Mouse (Mus musculus) thymus, postnatal 4 days (tissue): ENCODE results near the gene Isoc2b.
"Not testable (repeated sequence)": the region's sequence is repeated elsewhere in the genome, so short reads cannot be mapped to it uniquely, and the experiment has no call there.

Source experiments
- DNase-seq: peaks from one replicate; pipeline ENCODE4 v3.0.0; 2021

The Isoc2b gene

DNA sequence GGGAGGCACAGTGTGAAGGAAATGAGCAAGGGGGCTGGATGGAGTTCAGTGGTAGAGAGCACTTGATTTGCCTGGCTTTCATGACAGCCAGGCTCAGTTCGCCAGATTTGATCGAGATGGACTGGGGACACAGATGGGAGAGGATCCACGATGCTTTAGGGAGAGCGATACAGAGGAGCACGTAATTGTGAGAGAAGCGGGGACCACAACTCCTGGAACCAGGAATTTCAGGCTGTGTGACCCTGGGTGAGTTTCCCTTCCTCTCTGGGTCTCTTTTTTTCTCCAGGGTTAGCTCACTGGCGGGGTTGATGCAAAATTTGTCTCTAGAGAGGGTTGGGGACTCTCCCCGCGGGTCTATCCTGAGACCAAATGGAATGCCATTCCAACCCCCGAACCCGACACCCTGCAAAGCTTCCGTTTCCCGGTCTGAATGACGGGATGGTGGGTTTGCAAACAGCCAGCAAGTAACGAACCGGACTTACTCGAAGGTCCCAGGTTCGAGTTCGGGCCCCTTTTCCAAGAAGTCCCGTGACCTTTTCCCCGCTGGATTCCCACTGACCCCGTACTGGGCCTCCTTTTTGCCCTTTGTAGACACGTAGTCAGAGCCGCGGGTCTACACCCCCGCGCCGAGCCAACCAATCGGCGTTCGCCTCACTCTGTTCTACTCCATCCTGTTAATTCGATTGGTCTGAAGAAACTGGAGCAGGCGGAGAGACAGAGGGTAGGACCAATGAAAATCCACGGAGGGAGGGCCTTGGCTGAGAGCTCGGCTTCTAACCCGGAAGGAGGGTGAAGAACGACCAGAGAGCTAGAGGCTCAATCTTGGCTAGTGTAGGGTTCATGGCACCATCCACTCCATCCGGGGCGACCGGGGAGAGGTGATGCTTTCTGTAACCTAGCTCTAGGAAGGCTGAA, 4.2 kb downstream of the Isoc2b start:
- peak; percentile 93 for DNase-seq

DNA sequence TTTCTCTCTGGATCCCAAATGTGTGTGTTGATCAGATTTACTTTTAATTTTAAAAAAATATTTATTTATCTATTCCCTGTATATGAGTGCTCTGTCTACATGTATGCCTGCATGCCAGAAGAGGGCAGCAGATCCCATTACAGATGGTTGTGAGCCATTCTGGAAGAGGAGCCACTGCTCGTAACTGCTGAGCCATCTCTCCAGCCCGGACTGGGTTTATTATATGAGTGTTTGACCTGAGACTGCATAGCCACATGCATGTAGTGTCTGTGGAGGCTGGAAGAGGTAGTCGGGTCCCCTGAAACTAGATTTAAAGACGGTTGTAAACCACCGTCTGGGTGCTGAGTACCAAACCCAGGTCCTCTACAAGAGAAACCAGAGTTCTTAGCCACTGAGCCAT, 5.0 kb downstream of the Isoc2b start:
- peak; percentile 64 for DNase-seq

DNA sequence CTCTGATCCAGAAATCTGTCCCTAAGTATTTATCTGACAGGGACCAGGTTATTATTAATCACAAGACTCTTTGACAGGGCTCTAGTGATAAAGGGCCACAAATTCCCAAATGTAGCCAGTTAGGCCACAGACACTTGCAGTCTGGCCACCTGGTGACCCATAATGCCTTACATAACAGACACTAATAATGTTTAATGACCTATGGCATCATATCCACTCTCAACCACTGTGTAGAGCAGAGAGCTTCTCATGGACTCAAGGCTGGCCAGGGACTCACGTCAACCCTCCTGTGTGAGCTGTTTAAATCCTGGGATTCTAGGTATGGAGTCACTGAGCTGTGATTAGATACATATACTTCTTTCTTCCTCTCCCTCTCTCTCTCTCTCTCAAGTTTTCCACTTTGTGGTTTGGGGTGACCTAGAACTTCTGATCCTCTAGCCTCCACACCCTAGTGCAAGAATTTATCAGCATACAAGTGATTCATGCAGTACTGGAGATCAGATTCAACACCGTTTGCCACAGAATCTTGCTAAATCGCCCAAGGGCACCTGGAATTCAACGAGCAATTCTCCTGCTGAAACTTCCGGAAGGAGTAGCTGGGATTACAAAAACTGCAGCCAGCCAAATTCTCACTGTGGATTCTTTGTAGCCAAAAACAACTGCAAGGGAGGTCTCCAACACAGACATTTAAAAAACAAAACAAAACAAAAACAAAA, 5.8 kb downstream of the Isoc2b start:
- DNase-seq: no peak

DNA sequence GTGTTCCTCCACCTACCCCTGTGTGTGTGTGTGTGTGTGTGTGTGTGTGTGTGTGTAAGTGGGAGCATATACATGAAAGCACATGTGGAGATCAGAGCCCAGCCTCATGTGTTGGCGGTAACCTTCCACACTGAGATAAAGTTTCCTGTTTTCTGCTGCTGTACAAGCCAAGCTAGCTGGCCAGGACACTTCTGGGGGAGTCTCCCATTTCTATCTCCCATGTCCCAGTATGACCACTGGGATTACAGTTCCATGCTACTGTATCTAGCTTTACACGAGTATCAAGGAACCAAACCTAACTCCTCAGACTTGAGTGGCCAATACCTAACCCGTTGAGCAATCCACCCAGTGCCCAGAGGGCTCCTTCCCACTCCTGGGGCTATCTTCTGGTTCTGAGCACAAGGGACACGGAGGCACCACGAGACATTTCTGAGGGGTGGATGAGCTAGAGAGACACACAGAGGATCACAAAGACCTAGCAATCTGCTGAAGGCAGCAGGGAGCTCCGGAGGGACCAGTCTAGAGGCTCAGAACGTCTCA, 6.4 kb downstream of the Isoc2b start:
- no peak for DNase-seq

DNA sequence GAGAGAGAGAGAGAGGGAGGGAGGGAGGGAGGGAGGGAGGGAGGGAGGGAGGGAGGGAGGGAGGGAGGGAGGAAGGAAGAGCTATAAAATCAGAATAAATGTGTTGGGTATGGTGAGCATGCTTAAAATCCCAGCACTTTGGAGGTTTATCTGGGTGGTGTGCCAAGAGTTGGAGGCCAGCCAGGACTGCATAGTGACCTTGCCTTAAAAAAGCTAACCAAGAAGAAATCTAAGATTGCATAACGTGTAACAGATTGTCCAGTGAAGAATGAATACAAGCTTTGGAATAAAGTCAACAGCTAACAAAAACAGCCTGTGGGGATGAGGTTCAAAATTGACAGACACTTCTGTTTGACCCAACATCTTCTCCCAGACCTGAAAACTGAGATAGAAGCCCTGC, 7.0 kb downstream of the Isoc2b start:
- no peak for DNase-seq

DNA sequence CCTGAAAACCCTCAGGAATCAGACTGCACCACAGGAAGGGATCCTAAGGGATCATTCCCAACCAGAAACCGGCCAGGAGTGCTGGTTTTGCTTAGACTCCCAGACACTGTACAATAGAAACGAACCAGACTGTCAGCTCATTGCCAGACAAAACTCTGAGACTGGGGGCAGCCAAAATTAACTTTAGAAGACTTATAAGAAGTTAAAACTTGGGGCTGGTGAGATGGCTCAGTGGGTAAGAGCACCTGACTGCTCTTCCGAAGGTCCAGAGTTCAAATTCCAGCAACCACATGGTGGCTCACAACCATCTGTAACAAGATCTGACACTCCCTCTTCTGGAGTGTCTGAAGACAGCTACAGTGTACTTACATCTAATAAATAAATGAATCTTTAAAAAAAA, 9.1 kb downstream of the Isoc2b start:
- not testable (repeated sequence) for DNase-seq

DNA sequence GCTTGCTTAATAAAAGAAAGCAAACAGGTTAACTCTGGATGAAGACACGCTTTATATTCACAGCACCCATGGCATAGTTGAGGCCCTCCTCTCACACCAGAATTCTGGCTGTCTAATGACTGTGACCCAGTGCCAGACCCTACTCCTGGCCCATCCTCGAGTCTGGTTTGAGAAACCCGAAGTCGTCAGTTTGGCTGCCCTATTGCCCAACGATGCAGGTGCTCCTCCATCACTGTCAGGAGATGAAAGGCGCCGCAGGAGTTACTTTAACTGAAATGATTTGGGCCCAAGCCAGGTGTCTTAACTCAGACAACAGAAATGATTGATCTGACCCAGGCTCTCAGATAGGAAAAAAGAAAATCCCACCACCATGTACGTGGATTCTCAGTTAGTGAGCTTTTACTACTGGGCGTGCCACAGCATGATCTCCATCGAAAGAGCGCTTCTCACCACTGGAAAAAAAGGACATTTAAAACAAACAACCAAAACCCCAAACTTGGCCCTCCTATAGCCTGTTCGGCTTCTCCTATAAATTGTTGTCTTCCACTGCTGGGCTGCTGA, 10.6 kb downstream of the Isoc2b start:
- no peak for DNase-seq

DNA sequence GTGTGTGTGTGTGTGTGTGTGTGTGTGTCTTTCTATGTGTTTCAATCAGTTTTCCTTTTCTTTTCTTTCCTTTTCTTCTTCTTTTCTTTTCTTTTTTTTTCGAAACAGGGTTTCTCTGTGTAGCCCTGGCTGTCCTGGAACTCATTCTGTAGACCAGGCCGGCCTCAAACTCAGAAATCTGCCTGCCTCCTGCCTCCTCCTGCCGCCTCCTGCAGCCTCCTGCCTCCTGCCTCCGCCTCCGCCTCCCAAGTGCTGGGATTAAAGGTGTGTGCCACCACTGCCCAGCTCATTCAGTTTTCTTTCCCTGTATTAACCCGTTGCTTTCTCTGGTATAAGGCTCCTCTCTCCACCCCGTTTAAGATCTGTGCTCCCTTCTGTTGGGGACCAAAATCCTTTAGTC, 12.7 kb downstream of the Isoc2b start:
- peak; percentile 61 for DNase-seq

DNA sequence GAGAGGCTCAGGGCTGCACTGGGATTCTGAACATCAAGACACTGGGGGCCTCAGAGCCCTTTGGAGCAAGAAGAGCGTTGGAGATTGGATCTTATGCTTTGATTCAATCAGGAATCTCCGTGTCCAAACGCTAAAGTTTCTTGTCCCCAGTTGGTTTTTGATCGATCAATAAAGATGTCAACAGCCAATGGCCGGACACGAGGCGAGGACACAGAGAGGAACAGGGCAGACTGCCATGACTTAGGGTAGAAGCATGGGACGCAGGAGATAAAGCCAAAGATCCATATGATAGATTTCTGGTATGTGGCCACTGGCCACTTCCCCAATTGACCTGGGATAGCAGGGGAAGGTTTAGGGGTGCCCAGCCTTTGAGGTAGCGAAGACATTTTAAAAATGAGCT, 13.6 kb downstream of the Isoc2b start:
- no peak for DNase-seq

DNA sequence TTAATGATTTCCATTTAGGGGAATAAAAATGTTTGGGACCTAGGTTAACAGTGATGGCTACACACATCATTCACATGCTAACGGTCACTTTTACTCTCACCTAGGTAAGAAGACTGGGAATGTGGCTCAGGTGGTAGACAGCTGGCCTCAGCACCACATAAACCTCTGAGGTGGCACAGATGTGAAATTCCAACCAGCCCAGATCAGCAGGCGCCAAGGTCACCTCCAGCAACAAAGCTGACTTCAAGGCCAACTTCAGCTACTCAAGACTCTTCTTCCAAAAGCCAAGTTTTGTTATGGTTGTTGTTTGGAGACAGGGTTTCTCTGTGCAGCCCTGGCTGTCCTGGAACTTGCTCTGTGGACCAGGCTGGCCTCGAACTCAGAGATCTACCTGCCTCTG, 16.4 kb downstream of the Isoc2b start:
- DNase-seq: no peak

DNA sequence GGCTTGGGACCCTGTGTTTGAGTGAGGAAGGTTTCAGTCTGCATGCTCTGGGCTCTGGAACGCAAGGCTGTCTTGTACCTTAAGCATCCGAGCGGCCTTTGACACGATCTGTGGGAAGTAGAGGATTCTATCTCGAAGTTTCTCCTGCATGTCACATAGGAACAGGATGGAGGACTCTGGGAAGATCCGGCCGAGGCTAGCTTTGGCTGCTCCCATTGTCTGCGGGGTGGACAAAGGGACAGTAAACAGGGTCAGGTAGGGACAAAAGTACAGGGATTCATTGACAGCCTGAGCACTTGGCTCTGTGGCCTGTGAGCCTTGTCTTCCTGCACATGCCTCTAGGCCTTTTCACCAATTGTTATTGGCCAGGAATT, 18.8 kb downstream of the Isoc2b start:
- no peak for DNase-seq

DNA sequence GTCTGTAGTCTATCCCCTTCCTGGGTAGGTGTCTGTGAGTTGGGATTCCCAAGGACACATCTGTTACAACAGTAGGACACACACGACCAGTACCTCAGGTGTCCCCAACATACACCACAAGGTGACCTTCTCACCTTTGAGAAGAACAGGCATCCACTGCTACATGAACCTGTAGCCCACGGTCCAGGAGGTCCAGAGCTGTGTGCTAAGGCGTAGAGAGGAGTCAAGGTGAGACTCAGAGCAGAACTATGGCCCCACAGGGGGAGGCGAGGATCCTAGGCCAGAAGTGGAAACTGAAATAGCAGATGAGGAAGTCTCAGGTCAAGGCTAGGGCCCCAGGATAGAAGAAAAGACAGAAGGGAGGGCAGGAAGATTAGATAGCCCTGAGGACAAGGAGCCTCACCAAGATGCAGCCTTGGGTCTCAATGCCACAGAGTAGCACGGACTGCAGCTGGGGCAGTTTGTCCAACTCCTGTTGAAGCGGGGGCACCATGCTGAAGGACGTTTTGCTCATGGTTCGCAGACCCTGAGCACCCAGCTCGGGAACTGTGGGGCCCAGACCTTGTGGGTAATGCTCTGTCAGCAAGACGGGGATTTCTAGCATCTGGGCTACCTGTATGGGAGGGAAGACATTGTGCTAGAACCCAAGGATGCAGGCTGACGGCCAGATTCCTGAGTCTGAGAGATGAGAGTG, 19.3 kb downstream of the Isoc2b start:
- no peak for DNase-seq

DNA sequence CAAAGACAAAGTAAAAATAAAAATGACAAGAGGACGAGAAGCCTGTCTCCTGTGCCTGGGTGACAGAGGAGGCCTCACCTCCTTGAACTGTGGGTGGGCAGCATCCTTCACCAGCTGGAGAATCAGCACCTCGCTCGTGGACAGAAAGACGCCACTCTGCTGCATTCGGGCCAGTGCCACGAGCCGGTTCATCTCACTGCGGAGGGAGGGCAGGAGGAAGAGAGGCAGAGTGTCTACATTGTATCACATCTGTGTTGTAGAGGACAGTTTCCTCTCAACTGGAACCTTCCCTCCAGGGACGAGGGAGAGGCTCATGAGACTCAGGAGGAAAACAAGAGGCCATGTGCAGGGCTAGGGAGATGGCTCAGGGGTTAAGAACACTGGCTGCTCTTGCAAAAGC, 20.7 kb downstream of the Isoc2b start:
- no peak for DNase-seq

DNA sequence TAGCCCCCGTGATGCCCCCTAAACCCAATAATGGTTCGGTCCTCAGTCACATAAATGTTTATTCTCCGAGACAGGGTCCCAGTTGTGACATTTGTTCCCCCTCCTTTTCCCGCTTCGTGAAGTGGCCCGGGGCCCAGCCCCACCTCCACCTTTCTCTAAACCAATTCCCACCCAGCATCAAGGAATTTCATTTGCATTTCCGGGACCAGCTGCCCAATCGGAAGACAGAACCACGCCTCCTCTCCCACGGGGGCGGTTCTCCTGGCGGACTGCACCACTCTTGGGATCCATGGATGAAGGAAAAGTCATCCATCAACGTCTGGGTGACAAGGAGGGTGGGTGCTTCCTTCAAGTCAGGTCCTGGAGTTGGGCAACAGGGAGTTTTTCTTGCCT, 25.1 kb downstream of the Isoc2b start:
- DNase-seq: peak; percentile 26

DNA sequence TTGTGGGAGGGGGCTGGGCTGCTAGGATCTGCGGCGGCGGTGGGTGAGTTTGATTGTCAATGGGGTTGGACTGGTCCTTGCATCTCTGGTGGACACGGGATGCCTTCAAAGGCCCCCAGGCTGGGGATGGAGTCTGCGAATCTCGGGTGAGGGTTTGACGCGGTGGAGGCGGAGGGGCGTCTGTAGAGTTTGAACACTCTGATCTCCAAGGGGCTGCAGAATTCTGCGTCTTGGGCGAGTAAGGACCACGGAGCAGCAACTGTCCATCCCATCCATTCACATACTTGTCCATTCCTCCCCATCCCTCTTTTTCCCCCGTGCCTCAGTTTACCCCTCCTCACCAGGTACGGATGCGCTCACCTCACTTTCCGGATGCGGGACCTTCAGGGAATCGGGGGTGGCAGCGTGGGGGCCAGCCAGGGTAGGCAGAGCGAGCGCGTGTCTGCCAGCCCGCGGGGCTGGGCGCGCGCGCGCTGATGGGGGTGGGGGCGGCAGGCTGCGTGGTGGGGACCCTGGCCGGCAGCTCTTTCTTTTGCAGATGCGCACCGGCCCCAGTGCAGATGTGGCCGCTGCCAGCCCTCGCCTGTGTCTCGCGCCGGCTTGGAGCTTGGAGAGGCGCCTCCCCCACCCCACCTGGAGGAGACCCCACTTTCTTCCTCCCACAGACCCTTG, 25.7 kb downstream of the Isoc2b start, which contains the start of gene Shisa7:
Gene Shisa7 (minus strand): TSS at position 452 of the 672 bp plus-strand sequence.
- no peak for DNase-seq

DNA sequence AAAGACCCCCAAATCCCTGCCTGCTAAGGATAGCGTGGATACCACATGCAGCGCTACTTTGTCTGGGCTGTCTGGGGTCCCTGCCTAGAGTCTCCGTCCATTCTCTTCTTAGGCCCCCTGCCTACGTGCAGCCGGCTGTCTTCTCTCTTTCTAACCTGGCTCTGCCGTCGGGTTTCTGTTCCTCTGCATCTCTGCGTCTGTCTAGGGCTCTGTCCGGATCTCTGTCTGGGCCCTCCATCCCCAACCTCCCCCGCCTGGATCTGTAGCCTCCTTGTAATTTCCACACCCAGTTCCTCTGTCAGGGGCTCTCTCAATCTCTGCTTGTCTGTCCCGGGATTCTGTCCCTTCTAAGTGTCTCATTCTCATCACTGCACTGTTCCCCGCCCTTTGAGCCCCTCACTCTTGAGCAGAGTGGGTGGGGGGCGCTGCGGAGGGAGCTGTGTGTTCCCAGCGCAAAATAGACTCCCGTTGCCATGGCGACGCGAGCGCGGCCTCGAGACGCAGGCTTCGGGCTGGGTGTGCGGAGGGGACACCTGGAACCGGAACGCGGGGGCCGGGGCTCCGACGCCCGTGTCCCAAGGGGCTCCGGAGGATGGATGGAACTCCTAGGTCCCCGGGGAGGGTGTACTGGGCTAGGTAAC, 26.3 kb downstream of the Isoc2b start:
- DNase-seq: peak; percentile 49

DNA sequence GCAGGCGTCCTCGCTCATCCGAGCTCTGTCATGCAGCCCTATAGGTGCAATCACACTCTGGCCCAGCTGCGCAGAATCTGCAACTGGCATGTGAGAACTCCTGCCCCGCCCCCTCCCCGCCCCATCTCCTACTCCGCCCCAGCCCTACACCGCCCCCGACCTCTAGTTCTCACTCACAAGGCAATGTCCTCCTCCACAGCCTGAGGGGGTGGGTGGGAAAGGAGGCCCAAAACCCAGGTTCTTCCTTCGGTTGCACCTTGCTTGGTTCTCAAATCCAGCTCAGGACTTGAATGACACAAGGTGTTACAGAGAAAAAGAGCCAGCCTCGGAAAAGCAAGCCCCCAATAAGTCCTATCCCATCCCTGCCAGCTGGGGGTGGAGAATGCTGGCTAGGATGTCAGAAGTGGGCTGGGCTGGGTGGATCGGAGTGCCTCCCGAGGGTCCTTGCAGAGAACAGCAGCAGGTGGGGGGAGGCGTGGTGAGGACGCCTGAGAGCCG, 27.4 kb downstream of the Isoc2b start:
- peak; percentile 60 for DNase-seq

DNA sequence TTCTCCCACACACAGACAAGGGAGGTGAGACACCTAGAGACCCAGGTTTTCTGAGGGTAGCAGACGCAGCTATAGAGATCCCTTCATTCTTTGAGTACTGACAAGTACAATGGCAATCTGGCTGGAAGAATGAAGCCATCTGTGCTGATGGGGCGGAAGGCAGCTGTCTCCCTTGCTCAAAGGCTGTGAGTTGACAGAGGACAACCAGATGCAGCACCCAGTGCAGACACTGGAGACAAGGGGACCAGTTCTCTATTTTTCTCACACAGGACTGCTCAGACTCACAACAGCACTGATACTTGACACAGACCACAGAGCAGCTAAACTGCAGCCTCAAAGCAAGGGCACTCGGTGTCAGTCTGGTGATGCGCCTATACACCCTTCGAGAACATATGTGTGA, 28.0 kb downstream of the Isoc2b start:
- DNase-seq: no peak

DNA sequence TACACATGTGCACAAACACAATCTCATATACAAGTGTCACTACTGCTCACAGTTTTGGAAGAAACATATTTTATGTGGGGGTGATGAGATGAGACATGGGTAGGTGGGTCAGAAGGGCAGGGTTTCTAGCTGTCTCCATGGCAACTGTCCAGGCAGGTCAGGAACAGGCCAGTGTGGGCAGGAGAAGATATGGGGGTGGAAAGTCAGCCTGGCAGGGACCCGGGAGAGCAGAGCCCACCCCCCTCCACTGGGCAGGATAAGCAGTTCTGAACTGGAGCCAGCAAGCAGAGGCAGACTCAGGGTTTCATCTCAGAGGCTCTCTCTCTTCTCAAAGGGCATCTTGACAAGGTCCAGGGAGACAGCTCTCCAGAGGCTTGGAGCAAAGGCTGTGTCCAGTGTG, 32.4 kb downstream of the Isoc2b start:
- no peak for DNase-seq

DNA sequence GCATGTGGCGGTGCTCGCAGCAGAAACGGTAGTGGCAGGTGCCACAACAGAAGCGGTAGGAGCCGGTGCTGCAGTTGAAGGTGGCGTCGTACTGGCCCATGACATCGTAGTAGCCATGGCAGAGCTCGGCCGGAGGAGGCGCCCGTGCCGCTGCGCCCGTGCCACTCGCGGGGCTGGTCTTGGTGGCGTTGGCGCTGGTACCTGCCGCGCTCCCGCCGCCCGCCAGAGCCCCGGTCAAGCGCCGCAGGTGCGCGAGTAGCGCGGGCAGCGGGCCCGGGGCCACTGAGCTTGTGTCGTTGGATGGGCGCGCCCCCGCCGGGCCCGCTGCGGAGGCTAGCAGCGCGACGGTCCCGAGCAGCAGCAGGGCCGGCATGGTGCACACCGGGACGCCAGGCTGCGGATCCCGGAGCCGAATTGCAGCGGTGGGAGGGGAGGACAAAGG, 33.7 kb downstream of the Isoc2b start:
- DNase-seq: peak; percentile 77

DNA sequence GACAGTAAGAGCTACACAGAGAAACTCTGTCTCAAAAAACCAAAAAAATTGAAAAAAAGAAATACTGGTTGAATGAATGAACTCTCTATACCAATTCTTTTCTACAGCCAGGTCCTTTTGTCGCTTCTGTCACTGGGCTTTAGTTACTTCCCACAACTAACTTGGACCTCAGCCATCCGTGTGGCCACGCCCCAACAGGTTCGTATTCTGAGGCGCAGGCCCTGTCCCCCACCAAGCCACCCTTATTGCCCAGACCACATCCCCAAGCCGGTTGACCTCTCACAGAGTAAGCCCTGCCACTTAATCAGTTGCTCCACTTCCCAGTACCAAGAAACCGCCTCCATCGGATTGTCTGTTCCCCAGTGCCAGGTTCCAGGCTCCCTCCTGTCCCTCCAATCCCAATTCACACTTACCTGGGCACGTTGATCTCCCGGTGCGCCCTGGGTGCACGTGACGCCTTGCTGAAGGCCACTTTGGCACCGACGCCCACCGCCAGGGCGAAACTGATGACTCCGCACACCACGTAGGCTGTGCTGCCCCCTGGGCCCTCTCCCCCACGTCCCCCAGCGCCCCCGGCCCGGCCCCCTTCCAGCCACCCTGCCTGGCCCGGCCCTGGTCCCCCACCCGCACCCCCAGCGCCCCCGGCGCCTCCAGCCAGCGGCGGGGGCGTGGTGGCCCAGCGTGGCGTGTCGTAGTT, 34.3 kb downstream of the Isoc2b start:
- DNase-seq: no peak
